ENCODE assay signal across 8 mouse cellular contexts in genomic region chr7:139441761-139442211, GRCm38 (mm10). TPM values are rescaled to one million over a fixed set of nuclear protein-coding genes. Genes with fewer than 3 reads are reported as not detected.
DNase-seq lines count a peak whose midpoint lies in the region; ATAC-seq and TF ChIP-seq lines count a peak whose summit lies in the region.

No protein-coding gene starts in this region.

- 61% methylated on average over 10 of the region's 10 CpGs for WGBS in kidney, embryonic 14.5 days
- WGBS in heart, embryonic 14.5 days: 40% methylated on average over 10 of the region's 10 CpGs
- 62% methylated on average over 10 of the region's 10 CpGs for WGBS in lung, embryonic 14.5 days
- 84% methylated on average over 10 of the region's 10 CpGs for WGBS in midbrain, embryonic 15.5 days
- WGBS in forebrain, embryonic 14.5 days: 86% methylated on average over 10 of the region's 10 CpGs

- H3K27me3 ChIP-seq in kidney, embryonic 14.5 days (ENCODE audit: control insufficient read depth, insufficient read depth, low read length): no peaks in the 10 kb centered on the region
- no peaks in the 10 kb centered on the region for H3K27me3 ChIP-seq in heart, embryonic 14.5 days (ENCODE audit: control insufficient read depth, insufficient read depth, low read length)
- no peaks in the 10 kb centered on the region for H3K27me3 ChIP-seq in lung, embryonic 14.5 days (ENCODE audit: insufficient read depth, low read length)
- no peaks in the 10 kb centered on the region for H3K27me3 ChIP-seq in midbrain, embryonic 15.5 days (replicated peaks)
- no peaks in the 10 kb centered on the region for H3K27me3 ChIP-seq in forebrain, embryonic 14.5 days (replicated peaks; ENCODE audit: control insufficient read depth, insufficient read depth, low read length)

- no peaks in the 10 kb centered on the region for H3K9me3 ChIP-seq in kidney, embryonic 14.5 days (ENCODE audit: control insufficient read depth, low read length)
- no peaks in the 10 kb centered on the region for H3K9me3 ChIP-seq in heart, embryonic 14.5 days (ENCODE audit: control insufficient read depth, low read length)
- H3K9me3 ChIP-seq in lung, embryonic 14.5 days (ENCODE audit: low read depth, low read length): no peaks in the 10 kb centered on the region
- no peaks in the 10 kb centered on the region for H3K9me3 ChIP-seq in midbrain, embryonic 15.5 days
- no peaks in the 10 kb centered on the region for H3K9me3 ChIP-seq in forebrain, embryonic 14.5 days (replicated peaks; ENCODE audit: control insufficient read depth, low read length)

- no peak for TF ChIP-seq CTCF in lung, embryonic 14.5 days (IDR thresholded peaks at IDR 0.05; ENCODE audit: low read depth)

- no peak overlapping the region for H3K9ac ChIP-seq in kidney, embryonic 14.5 days (ENCODE audit: low read depth, low read length)
- H3K9ac ChIP-seq in heart, embryonic 14.5 days (ENCODE audit: low read length): peak overlapping the region; percentile 1; the same call in 1 of the 2 replicates
- no peak overlapping the region for H3K9ac ChIP-seq in lung, embryonic 14.5 days
- no peak overlapping the region for H3K9ac ChIP-seq in midbrain, embryonic 15.5 days
- H3K9ac ChIP-seq in forebrain, embryonic 14.5 days (ENCODE audit: low read length): no peak overlapping the region

- no peak; the same call in 1 of the 2 replicates for ATAC-seq in kidney, embryonic 14.5 days (ENCODE audit: low FRiP score, low TSS enrichment)
- peak; percentile 55; the same call in 1 of the 2 replicates for ATAC-seq in heart, embryonic 14.5 days (ENCODE audit: insufficient number of reproducible peaks, insufficient read depth, low FRiP score, low read depth)
- peak; percentile 18; the same call in 1 of the 2 replicates for ATAC-seq in lung, embryonic 14.5 days (ENCODE audit: insufficient read depth)
- ATAC-seq in inflammation-experienced regulatory T-cells, adult 6 months: no peak
- ATAC-seq in midbrain, embryonic 15.5 days (replicated peaks): no peak
- ATAC-seq in forebrain, embryonic 14.5 days: no peak

- H3K36me3 ChIP-seq in kidney, embryonic 14.5 days (ENCODE audit: control insufficient read depth, insufficient read depth, low read length): no peaks in the 10 kb centered on the region
- H3K36me3 ChIP-seq in heart, embryonic 14.5 days (ENCODE audit: control insufficient read depth, insufficient read depth, low read length): no peaks in the 10 kb centered on the region
- no peaks in the 10 kb centered on the region for H3K36me3 ChIP-seq in lung, embryonic 14.5 days (ENCODE audit: insufficient read depth)
- no peaks in the 10 kb centered on the region for H3K36me3 ChIP-seq in midbrain, embryonic 15.5 days (replicated peaks)
- H3K36me3 ChIP-seq in forebrain, embryonic 14.5 days (ENCODE audit: control insufficient read depth, insufficient read depth, low read length): no peaks in the 10 kb centered on the region

- H3K27ac ChIP-seq in kidney, embryonic 14.5 days (ENCODE audit: low read depth, low read length): no peak overlapping the region
- H3K27ac ChIP-seq in heart, embryonic 14.5 days (replicated peaks in 1 of 2; ENCODE audit: control insufficient read depth in 1 of 2, insufficient read depth in 1 of 2, low read depth in 2 of 2, low read length in 2 of 2): peak overlapping the region; percentile 21 to 55; a peak in 3 of 4 replicates
- no peak overlapping the region for H3K27ac ChIP-seq in lung, embryonic 14.5 days (ENCODE audit: low read depth)
- no peak overlapping the region for H3K27ac ChIP-seq in midbrain, embryonic 15.5 days
- H3K27ac ChIP-seq in forebrain, embryonic 14.5 days (ENCODE audit: low read depth, low read length): no peak overlapping the region

- H3K4me3 ChIP-seq in kidney, embryonic 14.5 days (ENCODE audit: low read length): no peak overlapping the region
- H3K4me3 ChIP-seq in heart, embryonic 14.5 days (ENCODE audit: control insufficient read depth in 1 of 2, insufficient read depth in 1 of 2, low read depth in 1 of 2, low read length in 2 of 2): no peak overlapping the region
- no peak overlapping the region for H3K4me3 ChIP-seq in lung, embryonic 14.5 days (ENCODE audit: low read depth, low read length)
- H3K4me3 ChIP-seq in midbrain, embryonic 15.5 days: no peak overlapping the region
- no peak overlapping the region for H3K4me3 ChIP-seq in forebrain, embryonic 14.5 days (ENCODE audit: low read depth, low read length)

- H3K4me2 ChIP-seq in kidney, embryonic 14.5 days (replicated peaks; ENCODE audit: low read depth, low read length): no peak overlapping the region
- H3K4me2 ChIP-seq in heart, embryonic 14.5 days (ENCODE audit: low read length): 0 out of 2 replicates have a peak overlapping the region, but pooled peaks have one; percentile 9
- H3K4me2 ChIP-seq in lung, embryonic 14.5 days: no peak overlapping the region
- no peak overlapping the region for H3K4me2 ChIP-seq in midbrain, embryonic 15.5 days
- H3K4me2 ChIP-seq in forebrain, embryonic 14.5 days (ENCODE audit: low read length): no peak overlapping the region

- peaks cover 21% of the 10 kb centered on the region; the same call in 1 of the 2 replicates for H3K4me1 ChIP-seq in kidney, embryonic 14.5 days (ENCODE audit: control insufficient read depth, insufficient read depth, low read length)
- H3K4me1 ChIP-seq in heart, embryonic 14.5 days (ENCODE audit: control insufficient read depth in 2 of 2, insufficient read depth in 2 of 2, low read length in 2 of 2): peaks cover 44 to 80% of the 10 kb centered on the region in 2 experiments
- H3K4me1 ChIP-seq in lung, embryonic 14.5 days (ENCODE audit: insufficient read depth): peaks cover 30% of the 10 kb centered on the region
- H3K4me1 ChIP-seq in midbrain, embryonic 15.5 days: peaks cover 17% of the 10 kb centered on the region
- H3K4me1 ChIP-seq in forebrain, embryonic 14.5 days (ENCODE audit: control insufficient read depth, insufficient read depth, low read length): peaks cover 3% of the 10 kb centered on the region; the same call in 1 of the 2 replicates

- peak; percentile 35 for DNase-seq in kidney, adult 11 months
- peak; percentile 51 to 58 for DNase-seq in cerebellum, adult 18-20 months
- DNase-seq in lung, embryonic 14.5 days: peak; percentile 35
- no peak for DNase-seq in forebrain, embryonic 14.5 days (ENCODE audit: low spot score)

RNA-seq across cellular contexts. Expression of gene Inpp5a, which starts 52.9 kb away (rescaled TPM):
- 19.6 and 26.1 TPM in 2 replicates for polyA plus RNA-seq in kidney, embryonic 14.5 days (2014; fragmentation: Nextera tagmentation; extraction: Ambion mirVana)
- polyA plus RNA-seq in heart, embryonic 14.5 days (2014; fragmentation: Nextera tagmentation; extraction: Ambion mirVana): 89.9 and 93.9 TPM in 2 replicates
- polyA plus RNA-seq in lung, embryonic 14.5 days (2014; fragmentation: Nextera tagmentation; extraction: Ambion mirVana): 45.2 and 47.7 TPM in 2 replicates
- 1 to 10 TPM; 2.5 to 9.3 (median 7.2) TPM for polyA plus RNA-seq in inflammation-experienced regulatory T-cells, adult 6 months (2017; shearing (Covaris generic))
- polyA plus RNA-seq in midbrain, embryonic 15.5 days (2015; fragmentation: Nextera tagmentation; extraction: Ambion mirVana): 17.7 and 19.2 TPM in 2 replicates
- polyA plus RNA-seq in forebrain, embryonic 14.5 days (2014; fragmentation: Nextera tagmentation; extraction: Ambion mirVana): 12.4 and 13.0 TPM in 2 replicates

Comparison
In these comparisons a context has a peak if more than half of its experiments do, and no peak if none do; other contexts are left out.
1. ATAC-seq: peak in heart, embryonic 14.5 days (single experiment) and lung, embryonic 14.5 days (single experiment); none in kidney, embryonic 14.5 days (single experiment), inflammation-experienced regulatory T-cells, adult 6 months (single experiment), midbrain, embryonic 15.5 days (single experiment) and forebrain, embryonic 14.5 days (single experiment).
2. H3K27ac ChIP-seq: peak in heart, embryonic 14.5 days (2 of 2); none in kidney, embryonic 14.5 days (single experiment), lung, embryonic 14.5 days (single experiment), midbrain, embryonic 15.5 days (single experiment) and forebrain, embryonic 14.5 days (single experiment).